Mouse (Mus musculus): ENCODE results near the gene Styxl1. TPM values are rescaled to one million over a fixed set of nuclear protein-coding genes. Genes with fewer than 3 reads are reported as not detected.
A peak's percentile ranks its signal among the peaks of the same experiment; 100 is the strongest.

Styxl1 gene
- polyA plus RNA-seq, 1 experiment from 2014 or later, result not detected

- no peak overlapping the region for H3K9ac ChIP-seq
- no peak overlapping the region for H3K4me3 ChIP-seq
- peaks cover 91% of the 10 kb centered on the region for H3K36me3 ChIP-seq
- H3K9me3 ChIP-seq, result no peaks in the 10 kb centered on the region
- ATAC-seq (ENCODE audit: low FRiP score, low read depth), result no peak
- H3K27ac ChIP-seq, result no peak overlapping the region
- WGBS, result 95% methylated on average over 42 of the region's 42 CpGs
- H3K4me1 ChIP-seq, result no peaks in the 10 kb centered on the region
- H3K4me2 ChIP-seq (replicated peaks), result no peak overlapping the region
- H3K27me3 ChIP-seq, result no peaks in the 10 kb centered on the region
Observed at GRCm38 (mm10) chr5:135734057-135734680, 44.0 kb downstream of the Styxl1 start.

- Histone ChIP-seq H3K9me3 (no peaks in the 10 kb centered on the region), H3K36me3 (peaks cover 99% of the 10 kb centered on the region), H3K27ac (no peak overlapping the region), H3K4me1 (no peaks in the 10 kb centered on the region), H3K4me3 (no peak overlapping the region), H3K9ac (no peak overlapping the region), H3K27me3 (no peaks in the 10 kb centered on the region), H3K4me2 (replicated peaks) (no peak overlapping the region)
- ATAC-seq (ENCODE audit: low FRiP score, low read depth), result no peak
- 91% methylated on average over 4 of the region's 4 CpGs for WGBS
Observed at GRCm38 (mm10) chr5:135733071-135733470, 45.1 kb downstream of the Styxl1 start.

- no peaks in the 10 kb centered on the region for H3K27me3 ChIP-seq
- H3K36me3 ChIP-seq, result peaks cover 82% of the 10 kb centered on the region
- H3K9me3 ChIP-seq, result no peaks in the 10 kb centered on the region
- no peak overlapping the region for H3K27ac ChIP-seq
- WGBS, result 91% methylated on average over 16 of the region's 16 CpGs
- ATAC-seq (ENCODE audit: low FRiP score, low read depth), result no peak
- H3K9ac ChIP-seq, result no peak overlapping the region
- H3K4me2 ChIP-seq (replicated peaks), result no peak overlapping the region
- no peak overlapping the region for H3K4me3 ChIP-seq
- H3K4me1 ChIP-seq, result peaks cover 14% of the 10 kb centered on the region
Observed at GRCm38 (mm10) chr5:135731322-135731721, 46.9 kb downstream of the Styxl1 start.

- Histone ChIP-seq H3K27me3 (no peaks in the 10 kb centered on the region), H3K9me3 (no peaks in the 10 kb centered on the region), H3K4me2 (replicated peaks) (no peak overlapping the region), H3K4me3 (no peak overlapping the region), H3K36me3 (peaks cover 78% of the 10 kb centered on the region), H3K9ac (no peak overlapping the region), H3K27ac (no peak overlapping the region), H3K4me1 (peaks cover 18% of the 10 kb centered on the region)
- 91% methylated on average over 10 of the region's 10 CpGs for WGBS
- no peak for ATAC-seq (ENCODE audit: low FRiP score, low read depth)
Observed at GRCm38 (mm10) chr5:135730916-135731315, 47.3 kb downstream of the Styxl1 start.

GRCm38 (mm10) chr5:135730278-135730677 is 47.9 kb downstream of the Styxl1 start:
- ATAC-seq (ENCODE audit: low FRiP score, low read depth), result no peak
- Histone ChIP-seq H3K4me1 (peaks cover 24% of the 10 kb centered on the region), H3K9ac (no peak overlapping the region), H3K4me3 (no peak overlapping the region), H3K27ac (no peak overlapping the region), H3K27me3 (no peaks in the 10 kb centered on the region), H3K9me3 (no peaks in the 10 kb centered on the region), H3K36me3 (peaks cover 72% of the 10 kb centered on the region), H3K4me2 (replicated peaks) (no peak overlapping the region)
- WGBS, result 95% methylated on average over 10 of the region's 10 CpGs

- WGBS, result 91% methylated on average over 13 of the region's 13 CpGs
- H3K9me3 ChIP-seq, result no peaks in the 10 kb centered on the region
Observed at GRCm38 (mm10) chr5:135729351-135729750, 48.8 kb downstream of the Styxl1 start.

GRCm38 (mm10) chr5:135728361-135728760 is 49.8 kb downstream of the Styxl1 start:
- WGBS, result 91% methylated on average over 13 of the region's 13 CpGs
- H3K27me3 ChIP-seq, result no peaks in the 10 kb centered on the region
- H3K27ac ChIP-seq, result no peak overlapping the region
- H3K4me3 ChIP-seq, result no peak overlapping the region
- no peaks in the 10 kb centered on the region for H3K9me3 ChIP-seq
- no peak overlapping the region for H3K9ac ChIP-seq
- no peak overlapping the region for H3K4me2 ChIP-seq (replicated peaks)
- peaks cover 53% of the 10 kb centered on the region for H3K36me3 ChIP-seq
- H3K4me1 ChIP-seq, result peaks cover 43% of the 10 kb centered on the region
- ATAC-seq (ENCODE audit: low FRiP score, low read depth), result no peak

More at GRCm38 (mm10) chr5:135729351-135729750, 48.8 kb downstream of the Styxl1 start:
- H3K4me1 ChIP-seq, result peaks cover 33% of the 10 kb centered on the region
- H3K9ac ChIP-seq, result no peak overlapping the region
- H3K4me3 ChIP-seq, result no peak overlapping the region
- ATAC-seq (ENCODE audit: low FRiP score, low read depth), result no peak
- H3K27me3 ChIP-seq, result no peaks in the 10 kb centered on the region
- H3K36me3 ChIP-seq, result peaks cover 63% of the 10 kb centered on the region
- H3K4me2 ChIP-seq (replicated peaks), result no peak overlapping the region
- H3K27ac ChIP-seq, result no peak overlapping the region

- H3K27ac ChIP-seq, result no peak overlapping the region
- H3K9ac ChIP-seq, result no peak overlapping the region
- no peak overlapping the region for H3K4me2 ChIP-seq (replicated peaks)
- 93% methylated on average over 9 of the region's 9 CpGs for WGBS
- H3K36me3 ChIP-seq, result peaks cover 48% of the 10 kb centered on the region
- H3K27me3 ChIP-seq, result no peaks in the 10 kb centered on the region
- no peak overlapping the region for H3K4me3 ChIP-seq
- H3K9me3 ChIP-seq, result no peaks in the 10 kb centered on the region
- H3K4me1 ChIP-seq, result peaks cover 48% of the 10 kb centered on the region
- no peak for ATAC-seq (ENCODE audit: low FRiP score, low read depth)
Observed at GRCm38 (mm10) chr5:135727871-135728270, 50.3 kb downstream of the Styxl1 start.

GRCm38 (mm10) chr5:135726641-135727346 is 51.4 kb downstream of the Styxl1 start:
- Histone ChIP-seq H3K9me3 (no peaks in the 10 kb centered on the region), H3K4me3 (peak overlapping the region; percentile 37), H3K36me3 (peaks cover 37% of the 10 kb centered on the region), H3K4me1 (peaks cover 58% of the 10 kb centered on the region), H3K9ac (peak overlapping the region; percentile 57), H3K4me2 (replicated peaks) (peak overlapping the region; percentile 64), H3K27ac (no peak overlapping the region), H3K27me3 (no peaks in the 10 kb centered on the region)
- no peak for ATAC-seq (ENCODE audit: low FRiP score, low read depth)
- 54% methylated on average over 2 of the region's 2 CpGs for WGBS

GRCm38 (mm10) chr5:135725991-135726390 is 52.2 kb downstream of the Styxl1 start:
- H3K4me1 ChIP-seq, result peaks cover 59% of the 10 kb centered on the region
- H3K36me3 ChIP-seq, result peaks cover 31% of the 10 kb centered on the region
- H3K27ac ChIP-seq, result peak overlapping the region; percentile 92
- no peak for ATAC-seq (ENCODE audit: low FRiP score, low read depth)
- H3K9ac ChIP-seq, result peak overlapping the region; percentile 57
- no peaks in the 10 kb centered on the region for H3K27me3 ChIP-seq
- WGBS, result 23% methylated on average over 6 of the region's 6 CpGs
- H3K4me2 ChIP-seq (replicated peaks), result peak overlapping the region; percentile 64
- H3K9me3 ChIP-seq, result no peaks in the 10 kb centered on the region
- peak overlapping the region; percentile 37 for H3K4me3 ChIP-seq

GRCm38 (mm10) chr5:135725391-135725841 is 52.8 kb downstream of the Styxl1 start:
- Histone ChIP-seq H3K36me3 (peaks cover 28% of the 10 kb centered on the region), H3K4me1 (peaks cover 59% of the 10 kb centered on the region), H3K27me3 (no peaks in the 10 kb centered on the region), H3K4me3 (peak overlapping the region; percentile 37), H3K4me2 (replicated peaks) (peak overlapping the region; percentile 64), H3K27ac (peak overlapping the region; percentile 92), H3K9me3 (no peaks in the 10 kb centered on the region), H3K9ac (peak overlapping the region; percentile 57)
- ATAC-seq (ENCODE audit: low FRiP score, low read depth), result peak; percentile 89
- WGBS, result 4% methylated on average over 8 of the region's 8 CpGs

GRCm38 (mm10) chr5:135724536-135725322 is 53.5 kb downstream of the Styxl1 start:
- H3K4me2 ChIP-seq (replicated peaks), result peak overlapping the region; percentile 64
- no peaks in the 10 kb centered on the region for H3K9me3 ChIP-seq
- H3K9ac ChIP-seq, result peak overlapping the region; percentile 40; the same call in 1 of the 2 replicates
- 6% methylated on average over 9 of the region's 9 CpGs for WGBS
- H3K36me3 ChIP-seq, result peaks cover 28% of the 10 kb centered on the region
- H3K4me3 ChIP-seq, result 0 out of 2 replicates have a peak overlapping the region, but pooled peaks have one; percentile 37
- no peaks in the 10 kb centered on the region for H3K27me3 ChIP-seq
- H3K27ac ChIP-seq, result peak overlapping the region; percentile 92
- peak; percentile 60 for ATAC-seq (ENCODE audit: low FRiP score, low read depth)
- peaks cover 62% of the 10 kb centered on the region for H3K4me1 ChIP-seq
